Mouse (Mus musculus) gastrocnemius, postnatal 25 days (tissue): ENCODE results near the gene Pnpo. TPM values are rescaled to one million over a fixed set of nuclear protein-coding genes. Genes with fewer than 3 reads are reported as not detected.

Experiments
- DNase-seq: peaks from one replicate; pipeline ENCODE4 v3.0.0; 2022
- total RNA-seq, 2 experiments: library from RNA; stranded (reverse); gene quantifications; 1 replicate in 1 of 2; 2 replicates in 1 of 2; pipeline ENCODE4 v1.2.3; 2021

The Pnpo gene
- total RNA-seq, 2 experiments from 2014 or later: 7.0 to 8.3 TPM

DNA sequence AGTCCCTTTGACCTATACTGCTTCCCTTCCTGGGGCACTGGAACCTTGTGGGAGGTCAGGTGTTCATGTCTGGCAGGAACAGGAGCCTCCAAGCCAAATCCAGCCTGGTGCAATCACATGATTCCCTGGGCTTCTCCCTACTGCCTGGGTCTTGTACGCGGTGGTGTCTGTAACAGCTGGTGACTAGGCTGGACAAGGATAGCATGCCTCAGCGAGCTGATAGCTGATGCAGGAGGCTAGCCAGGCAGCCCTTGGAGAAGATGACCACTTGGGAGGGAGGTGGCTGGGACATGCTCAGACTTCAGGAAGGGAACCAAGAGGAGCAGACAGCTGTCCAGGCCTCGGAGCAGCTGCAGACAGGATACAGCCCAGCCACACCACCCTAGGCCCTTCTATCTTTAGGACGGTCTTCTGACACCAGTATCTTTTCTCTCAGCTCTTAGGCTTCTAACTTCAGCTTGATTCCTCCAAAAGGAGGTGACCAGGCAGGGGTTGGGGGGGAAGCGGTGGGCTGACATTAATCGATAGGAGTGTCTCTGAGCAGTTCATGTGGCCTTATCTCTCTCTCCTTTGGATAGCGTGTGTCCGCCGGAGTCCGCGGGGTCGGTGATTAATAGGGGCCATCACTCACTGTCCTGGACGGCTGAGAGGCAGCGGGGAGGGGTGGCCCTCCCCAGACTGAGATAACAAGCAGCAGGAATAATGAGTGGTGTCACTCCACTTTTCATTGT, 37.2 kb downstream of the Pnpo start:
- peak; percentile 88 for DNase-seq

DNA sequence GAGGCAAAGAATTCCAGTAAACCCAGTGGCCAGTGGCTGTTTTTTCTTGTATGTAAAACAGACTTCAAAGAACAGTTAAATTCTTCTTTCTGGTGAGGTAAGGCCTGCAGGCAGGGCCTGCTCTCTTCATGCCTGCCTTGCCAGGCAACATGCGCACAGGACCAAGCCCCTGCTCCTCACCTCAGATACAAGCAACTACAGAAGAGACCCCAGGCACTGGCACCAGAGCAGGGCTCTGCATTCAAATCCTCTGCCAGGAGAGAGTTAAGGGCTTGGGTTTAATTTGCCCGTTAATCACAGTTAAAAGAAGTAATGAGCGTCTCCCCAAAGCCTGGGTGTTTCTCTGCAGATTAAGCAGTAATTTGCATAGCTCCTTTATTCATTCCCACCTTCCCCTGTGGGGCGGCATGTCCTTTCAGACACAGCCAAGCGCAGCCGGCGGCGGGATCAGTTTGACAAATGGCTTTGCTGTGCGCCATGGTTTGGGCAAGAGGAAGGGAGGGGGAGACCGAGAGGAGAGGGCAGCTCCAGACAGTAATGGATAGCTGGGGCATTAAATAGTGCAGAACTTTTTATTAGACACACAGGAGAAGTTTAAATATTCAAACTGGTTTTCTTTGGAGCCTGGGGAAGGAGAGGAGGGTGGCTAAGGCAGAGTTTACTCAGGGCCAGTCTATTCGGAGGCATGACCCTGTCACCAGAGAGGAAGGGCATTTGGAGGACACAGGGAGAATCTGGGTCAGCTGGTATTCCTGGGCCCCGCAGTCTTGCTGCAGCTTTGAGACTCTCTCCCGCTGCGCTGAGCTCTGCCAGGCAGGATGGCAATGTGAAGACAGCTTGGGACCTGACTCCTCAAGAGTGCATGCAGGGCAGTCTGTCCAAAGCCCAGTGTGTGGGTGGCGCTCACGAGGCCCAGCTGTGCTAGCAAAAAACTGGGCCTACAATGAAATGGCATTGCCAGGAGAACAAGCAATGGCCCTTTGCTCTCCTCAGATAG, 40.8 kb downstream of the Pnpo start:
- no peak for DNase-seq

DNA sequence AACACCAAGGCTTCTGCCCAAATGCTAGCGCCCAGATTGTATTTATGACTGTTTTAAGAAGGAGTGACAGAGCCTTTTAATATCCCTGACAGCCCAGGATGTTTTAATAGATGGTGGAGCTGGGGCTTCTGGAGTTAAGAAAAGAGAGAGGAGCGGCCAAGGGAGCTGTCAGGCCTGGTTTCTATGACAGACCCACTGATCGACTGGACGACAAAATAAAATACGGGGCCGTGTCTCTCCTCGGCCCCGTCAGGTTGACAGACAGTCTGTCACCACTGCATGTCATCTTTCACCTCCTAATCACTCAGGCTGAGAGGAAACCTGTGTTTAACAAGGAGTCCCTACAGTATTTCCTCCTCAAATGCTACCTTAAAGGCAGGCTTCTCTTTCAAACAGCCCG, 42.5 kb downstream of the Pnpo start:
- no peak for DNase-seq

DNA sequence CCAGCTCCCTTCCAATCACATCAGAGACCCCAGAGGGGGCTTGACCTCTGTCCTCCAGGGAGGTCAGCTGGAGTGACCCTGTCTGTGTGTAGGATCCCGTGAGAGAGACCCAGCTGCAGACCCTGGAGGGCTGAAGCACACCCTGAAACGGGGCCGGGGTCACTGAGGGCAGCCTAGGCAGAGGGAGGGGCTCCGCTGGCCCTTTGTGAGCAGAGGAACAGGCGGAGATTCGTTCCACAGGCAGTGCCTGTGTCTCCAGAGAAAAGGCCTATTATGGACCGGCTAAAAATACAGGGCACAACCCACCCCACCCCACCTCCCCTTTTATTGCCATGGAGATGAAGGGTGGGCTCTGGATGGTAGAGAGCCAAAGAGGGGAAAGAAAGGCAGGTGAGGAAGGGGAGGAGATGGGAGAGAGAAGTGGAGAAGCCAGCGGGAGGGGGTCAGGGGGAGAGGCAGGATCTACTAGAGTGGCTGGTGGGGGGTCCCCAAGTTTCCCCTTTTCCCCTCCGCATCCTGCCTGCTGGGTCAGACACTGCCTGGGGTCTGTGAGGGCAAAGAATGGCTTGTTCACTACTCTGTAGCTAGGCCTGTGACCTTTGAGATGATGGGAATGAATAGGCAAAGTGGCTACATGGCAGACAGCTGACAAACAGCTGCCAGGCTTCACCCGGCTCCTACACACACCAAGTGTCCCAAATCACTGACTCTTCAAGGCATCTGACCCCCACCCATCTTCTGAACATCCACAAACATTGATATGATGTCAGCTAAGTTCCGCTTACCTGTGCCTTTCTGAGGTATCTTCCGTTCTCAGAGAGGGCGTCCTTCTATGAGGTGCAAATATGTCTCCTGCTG, 44.1 kb downstream of the Pnpo start:
- DNase-seq: no peak

DNA sequence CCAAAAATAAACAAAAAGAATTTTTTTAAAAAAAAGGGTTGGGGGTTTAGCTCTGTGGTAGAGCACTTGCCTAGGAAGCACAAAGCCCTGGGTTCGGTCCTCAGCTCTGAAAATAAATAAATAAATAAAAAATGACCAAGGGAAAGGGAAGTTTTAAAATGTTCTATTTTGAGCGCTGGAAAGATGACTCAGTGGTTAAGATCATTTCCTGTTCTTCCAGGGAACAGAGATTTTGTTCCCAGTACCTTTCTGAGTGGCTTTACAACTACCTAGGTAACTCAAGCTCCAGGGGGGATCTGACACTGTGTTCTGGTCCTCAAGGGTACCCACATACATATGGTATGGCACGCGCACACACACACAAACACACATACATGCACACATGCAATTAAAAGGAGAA, 47.9 kb downstream of the Pnpo start:
- no peak for DNase-seq

DNA sequence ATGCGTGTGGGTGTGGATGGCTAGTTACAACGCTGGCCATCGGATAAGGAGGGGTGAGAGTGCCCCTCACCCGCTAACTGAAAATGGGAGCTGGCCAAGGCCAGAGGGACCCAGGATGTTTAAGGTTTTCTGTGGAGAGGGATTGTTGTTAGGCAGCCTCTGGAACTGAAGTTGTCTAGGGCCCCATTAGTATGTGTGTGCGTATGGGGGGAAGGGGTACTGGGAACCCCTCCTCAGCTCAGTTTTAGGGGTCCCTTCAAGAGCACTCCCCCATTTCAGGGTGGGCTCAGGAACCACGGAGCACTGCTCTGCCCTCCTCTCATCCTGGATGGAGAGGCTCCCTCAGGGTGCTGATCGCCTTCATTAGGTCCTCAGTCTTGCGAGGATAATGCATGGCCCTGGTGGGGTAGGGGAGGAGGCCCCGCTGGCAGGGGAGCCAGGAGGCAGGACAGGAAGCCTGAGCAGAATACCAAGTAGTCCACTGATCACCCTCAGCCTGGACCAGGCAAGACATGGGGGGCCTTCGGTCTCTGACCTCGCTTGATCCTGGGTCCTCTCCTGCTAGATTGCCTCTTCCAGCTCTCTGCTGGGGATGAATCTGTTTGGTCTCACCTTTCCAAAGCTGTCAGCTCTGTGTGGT, 50.5 kb downstream of the Pnpo start:
- no peak for DNase-seq

DNA sequence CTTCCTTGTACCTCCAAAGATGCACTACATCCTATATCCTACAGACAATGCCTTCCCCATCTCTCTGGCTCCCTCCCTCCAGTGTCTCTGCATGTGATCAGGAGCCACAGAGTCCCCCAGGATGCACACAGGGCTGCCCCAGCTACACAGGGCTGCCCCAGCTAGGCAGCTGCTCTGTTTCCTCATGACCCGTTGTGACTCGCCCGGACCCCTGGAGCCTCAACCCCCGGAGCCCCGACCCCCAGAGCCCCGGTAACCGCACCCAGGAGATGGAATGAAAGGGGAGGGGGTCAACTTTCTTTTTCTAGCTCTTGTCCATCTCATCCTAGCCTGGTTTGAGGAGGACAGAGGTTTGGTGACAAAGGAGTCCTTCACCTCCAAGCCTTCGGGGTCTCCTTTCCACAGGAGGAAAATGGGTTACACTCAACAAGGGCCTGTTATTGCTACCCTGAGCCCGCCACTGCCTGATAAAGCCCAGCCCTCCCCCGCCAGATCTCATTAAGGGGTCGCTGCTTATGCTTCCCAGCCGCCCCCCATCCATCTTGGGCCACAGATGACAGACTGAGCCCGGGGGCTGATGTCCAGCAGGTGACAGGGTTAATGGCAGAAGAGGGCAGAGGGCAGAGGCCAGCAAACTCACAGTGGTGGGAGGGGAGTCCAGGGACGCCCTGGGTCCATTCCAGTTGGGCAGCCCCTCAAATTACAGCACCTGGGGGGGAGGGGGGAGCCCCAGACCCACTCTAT, 51.8 kb downstream of the Pnpo start:
- DNase-seq: no peak

Other genes starting within 250 kb of the Pnpo start
- gene Snx11, start 166.4 kb downstream of the Pnpo start, total RNA-seq: 10 to 100 TPM in 1 of 2 experiments, 1 to 10 TPM in 1; 8.1 to 11.3 TPM
- gene Cbx1, start 154.9 kb downstream of the Pnpo start, total RNA-seq: 10 to 100 TPM; 32.8 to 34.6 TPM
- gene Nfe2l1, start 114.0 kb downstream of the Pnpo start, total RNA-seq: 100 to 1,000 TPM; 348 to 389 TPM
- 10 to 100 TPM; 28.2 to 31.1 TPM for gene Copz2, start 94.1 kb downstream of the Pnpo start, total RNA-seq
- gene Cdk5rap3, start 27.5 kb downstream of the Pnpo start, total RNA-seq: 10 to 100 TPM; 22.3 to 23.0 TPM
- not detected for gene Prr15l, start 15.9 kb downstream of the Pnpo start, total RNA-seq
- 1 to 10 TPM; 8.9 to 9.0 TPM for gene Sp2, start 39.0 kb upstream of the Pnpo start, total RNA-seq
- under 1 TPM in 1 of 2 experiments, not detected in 1; 0.10 TPM for gene Sp6, start 69.4 kb upstream of the Pnpo start, total RNA-seq
- gene Scrn2, start 86.0 kb upstream of the Pnpo start, total RNA-seq: 1 to 10 TPM; 9.3 to 9.4 TPM
- gene Lrrc46, start 97.4 kb upstream of the Pnpo start, total RNA-seq: under 1 TPM in 1 of 2 experiments, not detected in 1; 0.27 TPM
- gene Mrpl10, start 97.6 kb upstream of the Pnpo start, total RNA-seq: 10 to 100 TPM; 37.6 to 43.0 TPM
- gene Osbpl7, start 106.6 kb upstream of the Pnpo start, total RNA-seq: 1 to 10 TPM; 2.5 to 3.2 TPM
- under 1 TPM; 0.41 to 0.86 TPM for gene Tbx21, start 171.3 kb upstream of the Pnpo start, total RNA-seq
- 1 to 10 TPM; 4.6 to 4.9 TPM for gene Tbkbp1, start 207.5 kb upstream of the Pnpo start, total RNA-seq
- 10 to 100 TPM; 48.9 to 53.5 TPM for gene Kpnb1, start 243.9 kb upstream of the Pnpo start, total RNA-seq